Comparison of ENCODE assay signal across 10 mouse cellular contexts in the genomic region with DNA sequence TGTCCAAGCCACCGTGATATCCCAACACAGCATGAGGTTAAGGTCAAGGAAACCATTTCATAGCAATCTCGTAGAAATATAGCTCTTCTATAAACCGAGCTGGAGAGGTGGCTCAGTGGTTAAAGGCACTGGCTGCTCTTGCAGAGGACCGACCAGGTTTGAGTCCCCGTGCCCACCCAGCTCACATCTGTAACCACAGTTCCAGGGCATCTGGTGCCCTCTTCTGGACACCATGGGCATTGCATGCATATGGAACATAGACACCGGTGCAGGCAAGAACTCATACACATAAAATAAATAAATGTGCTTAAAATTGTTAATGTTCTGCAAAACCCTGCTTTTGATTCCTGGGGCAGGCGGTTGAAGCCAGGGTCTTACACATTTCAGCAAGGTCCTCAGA. TPM values are rescaled to one million over a fixed set of nuclear protein-coding genes. Genes with fewer than 3 reads are reported as not detected.
DNase-seq lines count a peak whose midpoint lies in the region; ATAC-seq lines count a peak whose summit lies in the region.
"Had no signal": no experiment of that assay in that cellular context is flagged by ENCODE, and none has a peak within 500 bp of the region (broad histone marks: within the 10 kb centered on the region; RNA-seq: fewer than 3 reads in every experiment).

No protein-coding gene starts in this region.

- H3K4me3 ChIP-seq in neural tube, embryonic 15.5 days (replicated peaks): no peak overlapping the region
- H3K4me3 ChIP-seq: liver, embryonic 15.5 days had no signal

- ATAC-seq in neural tube, embryonic 15.5 days (ENCODE audit: low FRiP score): no peak
- ATAC-seq in erythroblast, adult 5-6 weeks (replicated peaks; ENCODE audit: low FRiP score, poor library complexity, severe bottlenecking): peak; percentile 68; the same call in 1 of the 2 replicates

- H3K36me3 ChIP-seq in neural tube, embryonic 15.5 days: no peaks in the 10 kb centered on the region

- H3K4me1 ChIP-seq in neural tube, embryonic 15.5 days: 0 out of 2 replicates have a peak, but pooled peaks cover 12% of the 10 kb centered on the region
- H3K4me1 ChIP-seq: liver, embryonic 15.5 days had no signal

- no peak overlapping the region for H3K27ac ChIP-seq in neural tube, embryonic 15.5 days (replicated peaks)
- H3K27ac ChIP-seq: liver, embryonic 15.5 days had no signal

- no peak overlapping the region for H3K4me2 ChIP-seq in neural tube, embryonic 15.5 days
- H3K4me2 ChIP-seq: liver, embryonic 15.5 days had no signal

- H3K27me3 ChIP-seq in neural tube, embryonic 15.5 days (replicated peaks): no peaks in the 10 kb centered on the region
- H3K27me3 ChIP-seq: liver, embryonic 15.5 days had no signal

- WGBS in neural tube, embryonic 15.5 days: 76% methylated on average over 7 of the region's 7 CpGs

- H3K9ac ChIP-seq in neural tube, embryonic 15.5 days (replicated peaks): no peak overlapping the region
- H3K9ac ChIP-seq: liver, embryonic 15.5 days had no signal

- peak; percentile 52 for DNase-seq in embryo, embryonic 10 days (ENCODE audit: low spot score)
- DNase-seq in embryo, embryonic 9.5 days (ENCODE audit: extremely low spot score): no peak
- peak; percentile 49 for DNase-seq in neural tube, embryonic 10.5 days (ENCODE audit: extremely low spot score, low spot score)
- peak; percentile 62 for DNase-seq in retina, postnatal 1 day
- no peak for DNase-seq in right cerebral cortex, postnatal 36 days (ENCODE audit: low spot score in 2 of 2)
- DNase-seq in urinary bladder, adult 2 months (ENCODE audit: low spot score): no peak

- no peaks in the 10 kb centered on the region for H3K9me3 ChIP-seq in neural tube, embryonic 15.5 days (replicated peaks)
- H3K9me3 ChIP-seq: liver, embryonic 15.5 days had no signal

RNA-seq across cellular contexts. Expression of a gene that starts 8.9 kb away (rescaled TPM):
- 67.2 and 90.6 TPM in 2 replicates for polyA plus RNA-seq in neural tube, embryonic 15.5 days (2015; fragmentation: Nextera tagmentation; extraction: Ambion mirVana)
- not detected in 2 replicates for total RNA-seq in erythroblast, adult 5-6 weeks (2015; ENCODE audit: low replicate concordance)
- total RNA-seq in erythroblast, adult 5-6 weeks (2017; ENCODE audit: low replicate concordance): 0.77 TPM in 1 of 2 replicates, not detected in the other
- polyA plus RNA-seq in urinary bladder, adult 2 months (2012; rRNA removed): 10.0 and 19.2 TPM in 2 replicates

RNA-seq across cellular contexts. Expression of a gene that starts 10.7 kb away (rescaled TPM):
- polyA plus RNA-seq in neural tube, embryonic 15.5 days (2015; fragmentation: Nextera tagmentation; extraction: Ambion mirVana): 1.7 and 4.6 TPM in 2 replicates
- 28.4 and 30.9 TPM in 2 replicates for total RNA-seq in erythroblast, adult 5-6 weeks (2015; ENCODE audit: low replicate concordance)
- total RNA-seq in erythroblast, adult 5-6 weeks (2017; ENCODE audit: low replicate concordance): 19.4 and 34.9 TPM in 2 replicates
- 18.8 and 28.9 TPM in 2 replicates for polyA plus RNA-seq in urinary bladder, adult 2 months (2012; rRNA removed)

RNA-seq across cellular contexts. Expression of a gene that starts 20.8 kb away (rescaled TPM):
- not detected in 2 replicates for polyA plus RNA-seq in neural tube, embryonic 15.5 days (2015; fragmentation: Nextera tagmentation; extraction: Ambion mirVana)
- total RNA-seq in erythroblast, adult 5-6 weeks (2015; ENCODE audit: low replicate concordance): not detected in 2 replicates
- not detected in 2 replicates for total RNA-seq in erythroblast, adult 5-6 weeks (2017; ENCODE audit: low replicate concordance)
- 0.03 TPM in 1 of 2 replicates, not detected in the other for polyA plus RNA-seq in urinary bladder, adult 2 months (2012; rRNA removed)
- total RNA-seq: heart, adult 18-20 months had no signal

RNA-seq across cellular contexts. Expression of a gene that starts 33.9 kb away (rescaled TPM):
- 215 and 282 TPM in 2 replicates for polyA plus RNA-seq in neural tube, embryonic 15.5 days (2015; fragmentation: Nextera tagmentation; extraction: Ambion mirVana)
- not detected in 2 replicates for total RNA-seq in erythroblast, adult 5-6 weeks (2015; ENCODE audit: low replicate concordance)
- not detected in 2 replicates for total RNA-seq in erythroblast, adult 5-6 weeks (2017; ENCODE audit: low replicate concordance)
- polyA plus RNA-seq in urinary bladder, adult 2 months (2012; rRNA removed): 10.0 and 10.7 TPM in 2 replicates

RNA-seq across cellular contexts. Expression of a gene that starts 39.3 kb away (rescaled TPM):
- 0.98 and 1.2 TPM in 2 replicates for polyA plus RNA-seq in neural tube, embryonic 15.5 days (2015; fragmentation: Nextera tagmentation; extraction: Ambion mirVana)
- total RNA-seq in erythroblast, adult 5-6 weeks (2015; ENCODE audit: low replicate concordance): not detected in 2 replicates
- total RNA-seq in erythroblast, adult 5-6 weeks (2017; ENCODE audit: low replicate concordance): not detected in 2 replicates
- not detected in 2 replicates for polyA plus RNA-seq in urinary bladder, adult 2 months (2012; rRNA removed)
- total RNA-seq: heart, adult 18-20 months had no signal
- polyA plus RNA-seq: liver, embryonic 15.5 days had no signal

Comparison
In these comparisons a context has a peak if more than half of its experiments do, and no peak if none do; other contexts are left out.
1. DNase-seq: peak in embryo, embryonic 10 days (single experiment), neural tube, embryonic 10.5 days (single experiment) and retina, postnatal 1 day (single experiment); none in embryo, embryonic 9.5 days (single experiment), right cerebral cortex, postnatal 36 days (0 of 2) and urinary bladder, adult 2 months (single experiment).